Mouse (Mus musculus) adrenal gland, postnatal 36 days (tissue): ENCODE measurements around the gene Pbp2. TPM values are rescaled to one million over a fixed set of nuclear protein-coding genes. Genes with fewer than 3 reads are reported as not detected.

Experiments
- DNase-seq, 2 experiments: peaks; one replicate each; pipeline ENCODE4 v3.0.0; 2021; ENCODE audit warnings: mixed read lengths in 1 of 2
- total RNA-seq, 2 experiments: library from RNA; stranded (reverse); gene quantifications; 2 replicates each; pipeline ENCODE4 v1.2.3; 2021

Pbp2 gene
- total RNA-seq, 2 experiments from 2014 or later, result not detected

DNA sequence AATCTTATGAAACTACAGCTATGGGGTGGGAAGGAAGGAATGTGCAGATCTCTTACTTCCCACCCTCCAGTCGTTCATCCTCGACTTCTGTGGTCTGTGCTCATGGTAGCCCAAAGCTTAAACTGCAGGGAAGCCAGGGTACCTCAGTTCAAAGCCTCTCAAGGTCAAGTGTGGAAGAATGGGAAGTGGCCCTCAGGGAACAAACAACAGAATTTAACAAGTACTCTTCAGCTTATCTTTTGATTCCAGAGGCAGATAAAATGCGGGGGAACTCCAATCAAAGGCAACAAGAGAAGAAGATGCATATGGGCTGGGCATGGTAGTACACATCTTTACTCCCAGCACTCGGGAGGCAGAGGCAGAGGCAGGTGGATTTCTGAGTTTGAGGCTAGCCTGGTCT, 9.7 kb downstream of the Pbp2 start:
- DNase-seq, result no peak

DNA sequence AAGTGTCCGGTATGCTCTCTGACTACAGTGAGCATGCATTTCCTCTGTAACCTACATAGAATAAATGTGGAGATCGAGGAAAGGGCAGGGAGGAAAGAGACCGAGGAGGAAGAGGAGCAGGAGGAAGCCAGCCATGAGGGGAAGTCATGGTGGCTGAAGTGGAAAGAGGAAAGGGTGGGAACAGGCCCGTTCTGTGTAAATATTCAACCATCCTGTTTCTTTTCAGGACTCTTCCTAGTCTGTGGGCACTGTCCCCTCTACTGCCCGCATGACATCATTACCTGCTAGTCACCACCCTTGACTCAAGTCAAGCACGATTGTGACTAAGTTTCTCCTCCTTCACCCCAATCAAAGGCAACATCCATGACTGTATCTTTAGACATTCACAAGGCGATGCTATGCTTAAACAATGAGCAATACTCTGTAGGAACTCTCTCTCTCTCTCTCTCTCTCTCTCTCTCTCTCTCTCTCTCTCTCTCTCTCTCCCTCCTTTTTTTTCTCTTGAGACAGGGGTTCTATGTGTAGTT, 11.1 kb downstream of the Pbp2 start:
- no peak for DNase-seq

DNA sequence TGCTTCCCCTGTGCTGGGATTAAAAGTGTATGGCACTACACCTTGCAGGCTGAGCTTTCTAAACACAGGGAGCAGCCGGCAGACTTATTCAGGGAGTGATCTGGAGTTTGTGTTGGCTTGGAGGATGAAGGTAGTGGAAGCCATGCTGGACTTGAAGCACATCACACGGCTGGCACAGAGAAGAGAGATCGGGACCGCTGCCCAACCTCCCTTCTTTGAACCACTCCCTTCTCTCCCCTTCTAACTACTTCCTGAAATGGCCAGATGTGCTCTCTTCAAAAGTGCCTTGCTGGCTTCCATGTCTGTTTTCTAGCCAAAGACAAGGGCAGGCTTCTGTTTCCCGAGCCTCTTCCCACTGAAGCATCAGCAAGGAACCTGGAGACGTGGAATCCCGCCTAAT, 12.6 kb downstream of the Pbp2 start:
- no peak for DNase-seq

DNA sequence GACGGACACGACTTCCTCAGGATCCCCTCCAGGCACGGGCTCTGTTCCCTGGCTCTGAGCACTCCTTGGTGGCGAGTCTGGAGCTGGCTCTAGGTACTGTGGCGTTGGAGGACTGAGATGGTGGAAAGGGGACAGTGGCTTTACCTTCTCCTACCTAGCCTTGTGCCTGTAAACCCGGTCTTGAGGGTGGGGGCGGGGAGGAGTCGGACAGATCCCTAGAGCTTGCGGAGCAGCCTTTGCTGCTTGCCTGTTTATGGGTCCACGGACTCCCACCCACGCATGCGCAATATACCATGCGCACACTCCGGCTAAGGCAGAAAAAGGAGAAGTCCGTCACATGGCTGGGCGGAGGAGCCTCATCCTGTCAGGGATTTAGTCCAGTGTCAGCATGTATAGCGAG, 13.9 kb downstream of the Pbp2 start:
- peak in 1 of 2 experiments; percentile 34 for DNase-seq

DNA sequence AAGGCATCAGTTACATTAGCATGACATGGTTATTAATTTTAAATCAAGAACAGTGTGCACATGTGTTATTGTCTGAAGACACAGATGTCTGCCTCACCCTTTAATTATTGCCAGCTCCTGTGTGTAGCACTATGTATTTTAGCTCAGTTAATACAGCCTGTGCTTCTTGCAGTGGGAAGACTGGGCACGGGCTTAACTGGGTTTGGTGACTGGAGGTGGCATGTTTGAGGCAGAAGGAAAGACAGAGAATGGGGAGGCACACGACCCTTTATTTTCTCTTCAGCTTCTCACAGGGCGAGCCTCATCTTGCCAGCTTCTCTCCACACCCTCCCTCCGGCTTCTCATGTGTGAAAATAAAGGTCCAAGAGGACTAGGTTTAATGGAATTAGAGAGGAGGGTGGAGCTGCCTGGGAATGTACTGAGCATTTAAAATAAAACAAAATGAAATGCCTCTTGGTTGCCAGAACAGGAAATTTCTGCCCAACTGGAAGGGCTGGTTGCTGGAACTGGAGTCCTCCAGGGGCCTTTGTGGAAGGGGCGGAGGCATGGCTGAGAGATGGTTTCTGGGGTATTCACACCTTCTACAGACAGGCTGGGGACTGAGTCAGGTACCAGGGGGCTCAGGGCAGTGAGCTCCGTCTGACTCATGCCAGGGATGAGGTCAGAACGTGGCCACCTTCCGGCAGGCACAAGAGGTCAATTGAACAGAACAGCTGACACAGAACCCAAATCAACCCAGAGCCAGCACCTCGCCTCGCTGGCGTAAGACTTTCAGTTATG, 14.9 kb downstream of the Pbp2 start:
- DNase-seq, result peak; percentile 11 to 17

DNA sequence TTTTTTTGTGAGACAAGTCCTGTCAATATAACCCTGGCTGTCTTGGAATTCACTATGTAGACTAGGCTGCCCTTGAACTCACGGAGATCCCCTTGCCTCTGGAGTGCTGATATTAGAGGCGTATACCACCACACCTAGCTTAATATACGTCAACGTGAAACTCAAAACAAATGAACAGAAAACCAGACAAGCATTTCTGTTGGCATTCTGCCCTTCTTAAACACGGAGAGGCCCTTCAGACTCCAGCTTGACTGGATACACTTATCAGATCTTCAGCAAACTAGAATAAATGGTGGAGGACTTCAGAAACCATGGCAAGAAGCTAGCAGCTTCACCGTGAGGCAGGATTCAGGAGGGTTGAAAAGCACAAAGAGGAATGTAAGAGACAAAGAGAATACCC, 16.1 kb downstream of the Pbp2 start:
- no peak for DNase-seq

DNA sequence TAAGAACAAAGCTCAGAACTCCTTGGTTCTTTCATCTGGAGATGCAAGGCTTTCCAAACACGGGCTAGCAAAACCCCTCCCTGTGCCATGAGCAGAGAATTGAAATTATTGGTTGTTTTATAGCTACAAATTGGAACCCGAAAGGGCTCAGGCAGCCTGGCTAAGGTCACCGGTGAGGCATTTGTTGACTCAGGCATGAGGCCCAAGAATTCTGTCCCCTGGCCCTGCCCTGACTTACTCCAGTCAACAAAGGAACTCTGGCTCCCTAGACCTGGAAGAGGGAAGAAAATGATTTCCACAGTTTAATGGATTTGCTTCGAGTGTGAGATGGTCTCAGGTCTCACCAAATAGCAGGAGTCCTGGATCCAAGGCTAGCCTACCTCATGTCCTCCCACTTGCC, 17.8 kb downstream of the Pbp2 start:
- DNase-seq, result peak in 1 of 2 experiments; percentile 12

DNA sequence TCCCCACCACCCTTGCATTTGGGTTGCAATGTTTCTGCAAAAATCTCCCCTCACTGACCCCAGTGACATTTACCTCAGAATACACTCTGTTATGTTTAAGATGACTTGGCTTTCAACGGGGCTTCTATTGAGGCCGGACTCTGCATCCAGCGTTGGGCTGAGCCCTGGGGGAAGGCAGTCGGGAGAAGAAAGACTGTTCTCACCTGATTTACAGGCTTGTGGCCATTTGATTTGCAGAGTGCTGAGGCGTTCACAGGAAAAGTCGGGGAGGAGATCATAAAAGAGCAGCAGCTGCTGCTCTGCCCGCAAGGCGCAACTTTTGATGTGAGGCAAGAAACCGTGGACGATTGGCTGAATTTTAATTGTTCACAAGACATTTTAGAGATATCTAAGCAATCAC, 30.3 kb downstream of the Pbp2 start:
- no peak for DNase-seq

DNA sequence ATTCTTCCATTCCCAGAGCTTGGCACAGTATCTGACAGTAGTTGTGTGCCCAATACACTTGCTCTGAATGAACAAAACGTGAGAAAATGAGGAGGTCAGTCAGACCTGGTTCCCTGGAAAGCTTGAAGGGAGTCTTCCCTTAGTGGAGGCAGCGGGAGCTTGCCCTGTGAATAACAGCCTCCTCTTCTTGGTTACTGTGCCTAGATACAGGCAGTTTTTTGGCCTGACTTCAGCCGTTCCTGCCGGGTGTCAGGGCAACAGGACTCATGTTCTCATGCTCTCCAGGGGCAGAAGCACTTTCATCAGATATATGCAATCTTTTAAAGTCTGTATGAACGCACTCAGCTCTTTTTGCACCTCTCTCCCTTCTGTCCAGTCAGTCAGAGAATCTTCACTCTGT, 30.9 kb downstream of the Pbp2 start:
- DNase-seq, result no peak

DNA sequence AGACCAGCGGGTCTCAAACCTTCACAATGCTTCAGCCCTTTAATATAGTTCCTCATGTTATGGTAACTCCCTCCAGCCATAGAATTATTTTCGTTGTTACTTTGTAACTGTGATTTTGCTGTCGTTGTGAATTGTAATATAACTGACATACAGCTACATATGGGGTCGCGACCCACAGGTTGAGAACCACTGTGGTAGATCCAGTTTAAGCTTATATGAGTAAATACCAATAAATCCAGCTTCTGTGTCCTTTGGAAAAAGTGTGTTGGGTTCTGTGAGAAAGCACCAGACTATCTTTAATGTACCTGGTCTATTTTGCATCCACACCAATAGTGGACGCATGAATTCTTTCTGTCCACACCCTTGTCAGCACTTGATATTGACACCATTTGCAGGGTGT, 31.9 kb downstream of the Pbp2 start:
- no peak for DNase-seq

DNA sequence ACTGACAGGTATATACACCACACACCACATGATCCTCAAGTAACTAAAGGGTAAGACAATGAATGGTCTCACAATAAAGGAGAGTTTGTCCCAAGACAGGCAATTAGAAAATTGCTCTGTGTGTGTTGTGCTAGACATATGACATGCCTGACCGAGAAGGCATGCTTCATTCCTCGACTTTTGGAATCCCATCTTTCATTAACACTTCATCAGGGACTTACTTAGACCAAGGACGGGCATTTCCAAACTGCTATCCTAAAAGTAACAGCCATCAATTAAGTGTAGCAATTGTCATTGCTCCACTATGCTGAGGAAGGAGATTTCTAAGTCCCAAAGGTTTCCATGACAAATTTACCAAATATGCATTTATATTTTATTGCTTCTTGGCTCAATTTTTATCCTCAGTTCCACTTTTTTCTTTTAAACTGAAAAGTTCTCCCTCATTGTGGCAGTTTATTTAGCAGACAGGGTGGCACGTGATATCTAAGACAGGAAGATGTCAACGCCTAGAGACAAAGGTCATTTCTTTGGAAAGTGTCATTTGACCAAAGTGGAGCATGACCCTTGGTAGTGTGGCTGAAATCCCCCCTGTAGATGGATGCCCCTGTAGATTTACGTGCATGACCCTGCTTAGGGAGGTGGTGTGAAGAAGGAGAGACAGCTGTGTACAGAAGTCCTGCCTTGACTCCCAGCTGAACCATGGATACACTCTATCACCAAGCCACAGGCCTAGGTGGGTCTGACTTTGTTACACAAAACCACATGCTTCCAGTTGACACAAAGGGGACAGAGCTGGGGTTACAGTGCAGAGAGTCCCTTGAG, 33.5 kb downstream of the Pbp2 start:
- DNase-seq, result no peak

DNA sequence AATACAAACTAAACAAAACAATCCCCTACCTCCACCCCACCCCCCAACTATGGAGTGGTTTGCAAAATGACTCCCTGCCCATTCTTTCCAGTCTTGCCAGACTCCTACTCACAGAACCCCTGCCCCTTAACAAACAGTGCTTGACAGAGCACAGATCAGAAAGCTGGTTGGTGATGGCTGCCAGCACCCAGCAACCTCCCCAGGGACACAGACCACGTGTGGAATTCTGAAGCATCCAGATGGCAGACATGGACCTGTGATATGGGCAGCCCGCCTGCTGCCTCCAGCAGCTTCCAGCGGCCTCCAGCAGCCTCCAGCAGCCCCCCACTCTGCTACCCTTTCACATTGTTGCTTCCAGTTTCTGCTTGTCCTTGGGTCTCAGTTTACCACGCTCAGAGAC, 35.0 kb downstream of the Pbp2 start:
- DNase-seq, result no peak

DNA sequence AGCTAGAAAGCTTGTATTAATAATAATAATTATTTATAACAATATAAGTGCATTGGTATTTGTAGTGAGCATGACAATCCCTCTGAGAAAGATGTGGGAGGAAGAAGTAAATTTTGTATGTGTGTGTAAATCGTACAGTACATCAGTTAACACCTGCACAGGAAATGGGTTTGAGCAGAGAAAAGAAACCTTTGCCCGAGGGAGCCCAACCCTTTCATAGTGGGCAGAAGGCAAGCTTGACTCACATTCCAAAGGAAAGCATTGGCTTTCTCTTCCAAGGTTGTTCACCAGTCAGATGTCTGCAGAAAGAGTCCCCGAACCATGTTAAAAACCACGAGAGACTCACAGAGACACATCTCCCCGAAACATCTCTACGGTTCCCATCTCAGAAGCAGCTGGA, 37.1 kb downstream of the Pbp2 start:
- no peak for DNase-seq

DNA sequence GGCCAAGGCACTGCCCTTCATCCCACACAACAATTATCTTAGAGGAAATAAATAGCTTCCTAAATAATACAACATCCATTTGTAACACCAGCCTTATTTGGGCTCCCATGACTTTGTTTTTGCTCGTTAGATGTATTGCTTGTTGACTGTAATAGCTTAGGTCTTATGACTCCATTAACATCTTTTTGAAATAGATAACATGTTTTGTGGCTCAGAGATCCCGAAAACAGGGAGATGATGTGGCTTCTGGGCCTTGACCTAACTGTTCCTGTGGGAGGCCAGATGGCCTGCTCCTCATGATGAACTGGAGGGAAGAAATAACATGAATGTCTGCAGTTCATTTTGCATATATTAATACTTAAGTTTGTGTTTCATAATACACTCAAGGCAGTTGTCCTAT, 38.4 kb downstream of the Pbp2 start:
- no peak for DNase-seq

DNA sequence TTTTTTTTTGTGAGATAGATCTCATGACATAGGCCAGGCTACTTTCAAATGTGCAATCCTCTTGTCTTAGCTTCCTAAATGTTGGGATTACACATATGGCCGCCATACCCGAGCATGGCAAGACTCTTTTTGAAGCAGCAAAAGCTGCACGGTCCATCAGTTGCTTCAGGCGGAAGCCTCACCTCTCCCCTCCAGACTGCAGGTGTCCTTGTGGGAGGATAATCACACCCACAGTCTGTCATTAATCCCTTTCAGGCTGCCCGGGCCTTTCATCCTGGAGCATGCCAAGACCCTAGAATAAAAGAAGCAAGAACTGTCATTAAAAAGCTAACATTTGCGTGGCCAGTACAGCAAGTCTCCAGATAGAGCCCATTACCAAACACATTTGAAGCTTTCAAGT, 40.6 kb downstream of the Pbp2 start:
- DNase-seq, result no peak

DNA sequence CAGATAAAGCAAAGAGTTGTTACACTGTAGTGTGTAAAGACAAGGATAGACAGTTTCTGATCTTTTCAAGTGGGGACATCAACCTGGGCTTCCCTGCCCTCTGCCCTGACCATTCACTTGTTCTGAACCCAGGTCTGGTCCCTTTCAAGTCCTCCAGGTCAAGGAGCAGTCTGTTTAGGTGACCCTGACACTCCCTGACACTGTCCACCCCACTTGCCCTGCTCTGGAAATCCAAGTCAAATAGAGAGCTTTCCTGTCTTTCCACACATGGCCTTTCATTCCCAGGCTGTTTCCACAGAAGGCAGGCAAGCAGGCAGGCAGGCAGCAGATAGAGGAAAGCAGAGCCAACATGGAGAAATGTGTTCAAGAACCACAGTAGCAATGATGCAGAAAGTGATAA, 41.8 kb downstream of the Pbp2 start:
- DNase-seq, result no peak

DNA sequence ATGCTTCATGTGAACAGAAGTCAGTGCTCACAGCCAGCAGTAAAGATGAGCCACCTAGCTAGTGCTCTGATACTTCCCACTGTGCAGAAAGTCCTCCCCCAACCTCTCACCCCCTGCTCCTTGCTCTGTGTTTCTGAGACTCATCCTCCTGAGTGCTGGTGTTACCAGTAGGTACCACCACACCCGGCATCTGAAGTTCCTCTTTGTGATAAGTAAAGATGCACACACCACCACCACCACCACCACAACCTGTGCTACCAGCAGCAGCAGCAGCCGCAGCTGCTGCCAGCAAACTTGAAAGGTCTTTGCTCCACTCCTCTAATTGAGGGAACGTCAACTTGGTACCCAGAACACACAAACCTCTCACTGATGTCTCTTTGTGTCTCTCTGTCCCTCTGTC, 43.0 kb downstream of the Pbp2 start:
- DNase-seq, result no peak

DNA sequence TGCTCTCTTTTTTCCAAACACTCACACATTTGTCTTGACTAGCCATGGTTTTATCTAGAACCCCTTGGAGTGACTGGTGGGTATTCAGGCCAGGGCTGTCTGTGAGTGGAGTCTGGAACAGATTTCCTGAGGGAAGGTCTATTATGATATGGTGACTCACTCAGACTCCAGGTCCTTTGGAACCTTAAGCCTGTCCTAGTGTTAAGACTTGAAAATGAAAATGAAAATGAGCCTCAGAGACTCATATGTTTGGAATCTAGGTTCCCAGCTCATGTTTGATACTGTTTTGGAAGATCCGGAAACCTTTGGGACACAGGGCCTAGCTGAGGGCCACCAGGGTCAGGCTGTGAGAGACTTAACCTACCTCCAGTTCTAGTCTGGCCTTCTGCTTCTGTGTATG, 44.1 kb downstream of the Pbp2 start:
- DNase-seq, result no peak

DNA sequence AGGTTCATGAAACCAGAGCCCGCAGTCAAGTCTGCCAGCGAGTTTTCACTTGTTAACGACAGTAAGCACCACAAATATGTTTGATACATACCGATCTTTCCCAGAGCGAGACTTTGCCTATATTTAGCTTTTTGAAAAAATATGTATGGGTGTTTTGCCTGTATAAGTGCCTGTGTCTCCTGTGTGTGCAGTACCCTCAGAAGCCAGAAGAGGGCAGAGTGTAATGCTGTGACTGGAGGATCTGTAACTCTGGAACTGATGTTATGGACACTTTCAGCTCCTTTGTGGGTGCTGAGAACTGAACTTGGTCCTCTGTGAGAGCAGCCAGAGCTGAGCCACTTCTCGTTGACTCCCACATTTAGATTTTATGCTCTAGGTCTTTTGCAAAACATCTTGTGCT, 46.1 kb downstream of the Pbp2 start:
- no peak for DNase-seq

DNA sequence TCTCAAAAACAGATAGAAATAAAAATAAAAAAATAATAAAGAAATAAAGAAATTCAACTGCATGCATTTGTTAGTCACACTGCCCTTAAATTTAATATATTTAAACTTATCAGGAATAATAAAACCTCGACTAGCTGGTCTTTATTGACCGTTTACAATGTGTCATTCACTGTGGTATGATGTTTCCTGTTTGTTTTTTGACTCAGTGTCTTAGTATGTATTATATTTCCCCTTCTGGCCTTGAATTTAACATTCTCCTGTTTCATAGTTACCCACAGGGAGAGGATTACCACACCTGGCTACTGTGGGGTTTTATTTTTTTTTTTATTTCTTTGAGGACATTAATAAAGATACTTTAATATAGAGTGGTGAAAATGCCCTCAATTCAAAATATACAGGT, 47.6 kb downstream of the Pbp2 start:
- DNase-seq, result no peak

DNA sequence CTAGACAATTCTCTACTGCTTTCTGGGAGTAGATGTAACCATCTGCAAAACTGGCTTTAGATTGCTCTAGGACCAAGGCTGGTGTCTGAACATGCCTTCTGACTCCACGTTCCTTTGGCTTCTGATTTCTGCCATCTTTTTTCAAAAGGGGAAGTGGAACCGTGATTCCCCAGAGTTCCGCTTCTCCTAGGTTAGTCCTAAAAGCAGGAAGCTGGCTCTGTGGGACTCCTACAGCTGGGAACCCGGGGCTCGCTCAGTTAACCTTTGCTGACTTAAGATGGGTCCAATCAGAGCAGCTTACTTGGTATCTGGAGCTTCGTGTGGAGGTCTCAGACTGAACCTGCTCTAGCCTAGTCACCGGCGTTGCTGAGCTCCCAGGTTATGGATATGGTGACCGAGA, 49.1 kb downstream of the Pbp2 start:
- no peak for DNase-seq

DNA sequence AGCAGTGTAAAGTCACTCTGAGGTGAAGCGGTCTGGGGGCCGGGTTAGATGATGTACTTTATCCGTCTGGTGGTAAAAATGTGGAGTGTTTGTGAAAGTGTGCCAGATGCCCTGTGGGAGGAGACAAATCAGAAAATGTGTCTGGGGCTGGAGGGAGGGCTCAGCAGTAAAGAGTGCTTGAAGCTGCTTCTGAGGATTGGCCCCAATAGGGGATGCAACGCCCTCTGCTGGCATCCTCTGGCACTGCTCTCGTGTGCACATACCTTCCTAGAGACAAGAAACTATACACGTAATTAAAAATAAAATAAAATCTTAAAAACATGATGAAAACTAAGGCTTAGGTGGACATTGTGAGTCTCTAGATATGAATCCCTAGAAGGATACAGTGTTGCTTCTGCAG, 49.8 kb downstream of the Pbp2 start:
- no peak for DNase-seq
